Mouse (Mus musculus) ES-Bruce4 (cell line): ENCODE measurements at regions not wholly inside any gene's neighbourhood (a gene's known extent, or its start where the extent isn't known, plus 50 kb on each side); places are given as distances from the start of the nearest gene placed in this dataset.
A peak's percentile ranks its signal among the peaks of the same experiment; 100 is the strongest.

Source experiments
- H3K27ac ChIP-seq: 2 replicates; pipeline ENCODE4 v1.5.1; 2012; ENCODE audit warnings: low read length, inconsistent platforms; ENCODE audit not compliant: insufficient read depth
- H3K27me3 ChIP-seq: 2 replicates; pipeline ENCODE4 v1.6.1; 2012; ENCODE audit warnings: mild to moderate bottlenecking, low read length, inconsistent platforms; ENCODE audit not compliant: control insufficient read depth, poor library complexity, insufficient read depth, severe bottlenecking
- H3K36me3 ChIP-seq: 2 replicates; pipeline ENCODE4 v1.6.1; 2012; ENCODE audit warnings: inconsistent platforms, mild to moderate bottlenecking, low read length, moderate library complexity; ENCODE audit not compliant: control insufficient read depth, poor library complexity, insufficient read depth, severe bottlenecking
- H3K4me1 ChIP-seq: one replicate; pipeline ENCODE4 v1.8.1; 2011; ENCODE audit warnings: low read length; ENCODE audit not compliant: control insufficient read depth, insufficient read depth
- H3K4me3 ChIP-seq: 2 replicates; pipeline ENCODE4 v1.5.1; 2011; ENCODE audit warnings: low read depth, mild to moderate bottlenecking, low read length
- H3K9ac ChIP-seq: 2 replicates; pipeline ENCODE4 v1.6.1; 2012; ENCODE audit warnings: low read depth, mild to moderate bottlenecking, inconsistent platforms; ENCODE audit not compliant: poor library complexity, severe bottlenecking
- H3K9me3 ChIP-seq: replicated peaks from 2 replicates; pipeline ENCODE4 v1.6.1; 2012; ENCODE audit warnings: mild to moderate bottlenecking, low read length, inconsistent platforms; ENCODE audit not compliant: control insufficient read depth, poor library complexity, insufficient read depth, severe bottlenecking
- CTCF ChIP-seq: IDR thresholded peaks from one replicate; pipeline ENCODE4 v1.8.1; 2011; ENCODE audit warnings: low read depth, low read length
- EP300 ChIP-seq: IDR thresholded peaks from 2 replicates; pipeline ENCODE4 v1.6.1; 2011; ENCODE audit warnings: low read depth, low read length; ENCODE audit not compliant: insufficient read depth
- POLR2A ChIP-seq: IDR thresholded peaks from one replicate; pipeline ENCODE4 v1.8.1; 2011; ENCODE audit warnings: low read length; ENCODE audit not compliant: insufficient read depth

DNA sequence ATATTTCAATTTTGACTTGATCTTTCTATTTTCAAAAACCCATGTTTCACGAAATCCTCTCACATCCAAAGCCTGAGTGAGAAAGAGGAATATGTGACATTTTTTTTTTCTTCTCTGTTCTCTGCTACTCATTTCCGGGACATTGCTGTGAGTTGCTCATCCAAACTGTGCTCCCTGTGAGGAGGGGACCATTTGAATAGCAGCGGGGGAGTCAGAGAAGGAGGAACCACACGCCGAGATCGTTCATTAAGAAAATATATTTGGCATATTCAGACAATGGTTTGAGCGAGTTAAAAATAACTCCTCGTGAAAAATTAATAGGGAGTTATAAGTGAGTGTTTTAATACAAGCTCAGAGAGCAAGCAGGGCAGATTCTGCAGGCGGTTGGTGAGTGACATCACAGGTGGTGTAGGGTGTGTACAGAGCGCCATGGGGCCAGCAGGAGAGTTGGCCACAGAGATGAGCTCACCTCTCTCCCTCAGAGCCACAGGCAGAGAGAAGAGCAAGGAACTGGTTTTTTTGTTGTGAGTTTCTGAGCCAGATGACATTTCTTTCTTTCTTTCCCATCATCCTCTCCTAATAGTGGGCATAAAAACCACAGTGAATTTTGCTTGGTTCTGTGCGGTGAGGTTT lies 54.4 kb upstream of the Calcoco1 start:
- TF ChIP-seq CTCF (no peak), POLR2A (no peak), EP300 (no peak)
- Histone ChIP-seq H3K4me1 (peaks cover 2% of the 10 kb centered on the region), H3K27me3 (no peaks in the 10 kb centered on the region; the same call in none of the 2 replicates), H3K9me3 (no peaks in the 10 kb centered on the region), H3K36me3 (no peaks in the 10 kb centered on the region), H3K27ac (no peak overlapping the region), H3K9ac (no peak overlapping the region), H3K4me3 (no peak overlapping the region)

DNA sequence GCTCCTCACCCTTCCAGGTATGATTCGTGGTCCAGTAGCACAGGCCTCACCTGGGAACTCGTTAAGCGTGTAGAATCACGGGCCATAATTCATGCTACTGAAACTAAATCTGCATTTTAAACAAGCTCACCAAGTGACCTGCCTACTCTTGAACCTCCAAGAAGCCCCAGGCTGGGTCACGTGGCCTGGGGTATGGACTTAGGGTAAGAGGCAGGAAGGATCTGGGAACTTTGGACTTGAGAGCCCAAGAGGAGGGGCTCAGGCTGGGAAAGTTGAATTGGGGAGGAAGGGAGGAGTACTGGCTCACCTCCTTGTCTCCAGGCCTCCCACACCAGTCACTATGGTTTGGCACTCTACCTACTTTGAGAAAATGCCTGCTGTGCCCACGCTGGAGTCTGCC lies 58.6 kb upstream of the Calcoco1 start:
- Histone ChIP-seq H3K4me1 (peaks cover 2% of the 10 kb centered on the region), H3K9ac (no peak overlapping the region)

DNA sequence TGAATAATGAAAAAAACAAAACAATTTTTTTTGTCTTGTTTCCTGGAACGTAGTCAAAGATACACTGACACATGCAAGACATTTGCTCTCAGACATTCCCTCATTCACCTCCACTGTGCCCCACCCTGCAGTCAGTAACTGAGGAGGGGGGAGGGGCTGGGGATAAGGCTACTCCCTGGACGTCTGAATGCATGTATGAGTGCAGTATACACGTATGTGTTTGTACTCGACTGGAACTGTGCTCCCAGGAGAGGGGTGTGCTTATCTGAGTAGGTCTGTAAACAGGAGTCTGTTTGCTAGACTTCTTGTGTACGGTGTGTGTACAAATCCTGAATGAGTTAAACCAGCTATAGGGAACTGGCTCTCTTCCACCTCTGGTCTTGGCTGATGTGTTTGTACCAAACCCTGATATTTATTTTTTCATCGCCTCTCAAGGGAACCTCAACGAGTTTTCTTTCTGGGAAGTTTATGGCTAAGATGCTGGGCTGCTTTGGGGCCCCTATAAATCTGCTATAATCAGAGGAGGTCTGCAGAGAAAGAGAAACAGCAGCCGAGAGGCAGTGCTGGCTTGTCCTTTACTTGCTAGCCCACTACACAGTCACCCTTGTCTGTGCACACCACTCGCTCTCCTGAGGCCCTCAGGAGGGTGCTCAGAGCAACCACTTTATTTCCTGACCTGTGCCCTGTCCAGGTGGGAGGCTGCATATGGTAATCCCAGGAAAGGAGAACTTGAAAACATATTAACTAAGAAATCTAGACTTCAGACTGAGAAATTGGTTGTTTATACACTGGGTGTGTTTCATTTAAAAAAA lies 61.2 kb upstream of the Calcoco1 start:
- no peak overlapping the region for H3K9ac ChIP-seq
- no peaks in the 10 kb centered on the region for H3K4me1 ChIP-seq
- H3K27ac ChIP-seq: no peak overlapping the region
- H3K4me3 ChIP-seq: no peak overlapping the region
- no peaks in the 10 kb centered on the region for H3K36me3 ChIP-seq
- TF ChIP-seq CTCF (no peak), POLR2A (no peak), EP300 (no peak)
- no peaks in the 10 kb centered on the region for H3K9me3 ChIP-seq
- H3K27me3 ChIP-seq: no peaks in the 10 kb centered on the region; the same call in 1 of the 2 replicates

More for the DNA sequence above, 58.6 kb upstream of the Calcoco1 start:
- no peaks in the 10 kb centered on the region for H3K36me3 ChIP-seq
- TF ChIP-seq CTCF (no peak), EP300 (no peak), POLR2A (no peak)
- no peak overlapping the region for H3K27ac ChIP-seq
- no peaks in the 10 kb centered on the region for H3K9me3 ChIP-seq
- no peak overlapping the region for H3K4me3 ChIP-seq
- no peaks in the 10 kb centered on the region; the same call in 1 of the 2 replicates for H3K27me3 ChIP-seq

DNA sequence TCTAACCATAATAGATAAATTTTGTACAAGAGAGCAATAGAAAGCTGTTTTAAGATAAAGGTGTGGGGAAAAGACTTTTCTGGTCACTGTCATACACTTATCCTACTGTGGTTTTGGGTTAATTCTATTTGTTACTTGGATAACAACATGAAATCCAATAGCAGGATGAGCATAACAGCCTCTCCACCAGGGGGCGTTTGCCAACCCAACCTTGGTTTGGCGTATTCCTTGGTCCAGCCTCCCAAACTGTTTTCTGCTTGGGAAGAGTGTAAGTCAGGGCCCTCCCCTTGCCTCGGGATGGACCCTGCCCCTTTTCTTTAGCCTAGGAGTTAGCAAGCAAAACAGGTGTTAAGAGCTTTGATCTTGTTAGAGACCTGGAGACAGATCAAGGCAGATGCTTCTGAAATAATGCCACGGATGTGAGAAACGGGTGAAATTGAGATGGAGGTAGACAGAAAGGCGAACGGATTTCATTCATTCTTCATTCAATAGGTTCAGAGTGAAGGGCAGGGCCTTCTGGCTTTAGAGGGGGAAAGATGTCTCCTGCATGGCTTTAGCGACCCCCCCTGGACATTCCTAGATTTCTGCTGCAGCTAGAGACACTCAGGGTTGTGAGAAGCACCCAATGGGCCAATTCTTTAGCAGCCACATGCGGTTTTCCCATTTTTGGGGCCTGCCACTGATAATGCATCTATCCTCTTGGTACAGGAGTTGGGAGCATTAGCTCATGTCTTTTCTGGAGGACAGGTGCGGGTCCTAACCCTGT lies 63.3 kb upstream of the Calcoco1 start:
- no peaks in the 10 kb centered on the region for H3K4me1 ChIP-seq
- H3K36me3 ChIP-seq: no peaks in the 10 kb centered on the region
- no peak overlapping the region for H3K9ac ChIP-seq
- no peak overlapping the region for H3K4me3 ChIP-seq
- no peaks in the 10 kb centered on the region; the same call in 1 of the 2 replicates for H3K27me3 ChIP-seq
- TF ChIP-seq POLR2A (no peak), CTCF (peak; percentile 80)
- H3K27ac ChIP-seq: no peak overlapping the region
- H3K9me3 ChIP-seq: no peaks in the 10 kb centered on the region

DNA sequence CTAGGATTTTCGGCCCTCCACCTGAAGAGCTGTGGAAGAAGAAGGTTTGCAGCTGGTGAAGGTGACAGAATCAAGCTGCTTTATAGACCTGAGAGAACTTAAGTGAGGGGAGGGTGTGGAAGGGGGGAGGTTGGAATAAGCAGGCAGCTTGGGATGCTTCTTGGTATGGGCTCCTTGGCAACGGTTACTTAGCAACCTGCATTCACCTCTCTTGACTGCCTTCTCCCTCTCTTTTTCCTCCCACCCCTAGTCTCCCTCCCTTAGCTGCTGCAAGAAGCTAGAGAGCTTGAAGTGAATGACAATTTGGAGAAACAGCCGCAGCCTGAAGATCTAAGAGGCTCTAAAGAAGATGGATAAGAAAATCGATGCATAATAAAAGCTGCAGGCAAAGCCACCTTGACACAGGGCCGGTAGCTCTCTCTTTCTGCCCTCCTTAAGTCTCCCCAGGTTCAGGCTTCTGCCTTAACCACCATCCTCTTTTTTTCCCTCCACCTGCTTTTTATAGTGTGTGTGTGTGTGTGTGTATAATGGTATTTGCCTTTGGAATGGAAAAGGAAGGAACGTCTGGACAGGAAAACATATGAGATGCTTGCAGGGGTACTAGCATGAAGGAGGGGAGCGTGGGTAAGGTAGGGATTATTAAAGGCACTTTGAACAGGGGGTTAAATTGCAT lies 67.0 kb upstream of the Calcoco1 start:
- Histone ChIP-seq H3K27ac (no peak overlapping the region), H3K9me3 (no peaks in the 10 kb centered on the region), H3K27me3 (no peaks in the 10 kb centered on the region; the same call in 1 of the 2 replicates), H3K4me3 (no peak overlapping the region), H3K36me3 (no peaks in the 10 kb centered on the region), H3K9ac (no peak overlapping the region), H3K4me1 (no peaks in the 10 kb centered on the region)
- TF ChIP-seq EP300 (no peak), CTCF (no peak), POLR2A (no peak)
